Mouse (Mus musculus): ENCODE data around the gene Abat. TPM values are rescaled to one million over a fixed set of nuclear protein-coding genes. Genes with fewer than 3 reads are reported as not detected.

Abat gene
- polyA plus RNA-seq, 1 experiment = 5.1 TPM

GRCm38 (mm10) chr16:8564836-8565235, 51.6 kb downstream of the Abat start:
- no peaks in the 10 kb centered on the region for H3K36me3 ChIP-seq (ENCODE audit: control insufficient read depth, insufficient read depth, low read length)
- WGBS = 77% methylated on average over 2 of the region's 2 CpGs
- H3K4me3 ChIP-seq (ENCODE audit: extremely low read depth, insufficient read depth, insufficient read length) = no peak overlapping the region
- H3K27me3 ChIP-seq (ENCODE audit: control insufficient read depth, insufficient read depth, low read length) = no peaks in the 10 kb centered on the region
- no peak for TF ChIP-seq POLR2A (IDR thresholded peaks at IDR 0.05; ENCODE audit: low read depth, low read length)
- TF ChIP-seq CTCF (IDR thresholded peaks at IDR 0.05; ENCODE audit: extremely low read depth, insufficient read depth, insufficient read length, insufficient replicate concordance) = no peak
- H3K27ac ChIP-seq (ENCODE audit: insufficient read depth, low read length) = no peak overlapping the region
- H3K4me1 ChIP-seq (ENCODE audit: control insufficient read depth, insufficient read depth, insufficient read length) = no peaks in the 10 kb centered on the region
- no peak for DNase-seq (ENCODE audit: low read depth in 1 of 2, low spot score in 2 of 2)

- WGBS = 88% methylated on average over 2 of the region's 2 CpGs
- no peak overlapping the region for H3K4me3 ChIP-seq (ENCODE audit: extremely low read depth, insufficient read depth, insufficient read length)
- no peak for DNase-seq (ENCODE audit: low read depth in 1 of 2, low spot score in 2 of 2)
- no peaks in the 10 kb centered on the region for H3K27me3 ChIP-seq (ENCODE audit: control insufficient read depth, insufficient read depth, low read length)
- H3K36me3 ChIP-seq (ENCODE audit: control insufficient read depth, insufficient read depth, low read length) = no peaks in the 10 kb centered on the region
- no peak for TF ChIP-seq POLR2A (IDR thresholded peaks at IDR 0.05; ENCODE audit: low read depth, low read length)
- TF ChIP-seq CTCF (IDR thresholded peaks at IDR 0.05; ENCODE audit: extremely low read depth, insufficient read depth, insufficient read length, insufficient replicate concordance) = no peak
- no peaks in the 10 kb centered on the region for H3K4me1 ChIP-seq (ENCODE audit: control insufficient read depth, insufficient read depth, insufficient read length)
- no peak overlapping the region for H3K27ac ChIP-seq (ENCODE audit: insufficient read depth, low read length)
Measured at GRCm38 (mm10) chr16:8565539-8565938, 52.3 kb downstream of the Abat start.

- Histone ChIP-seq H3K4me3 (ENCODE audit: extremely low read depth, insufficient read depth, insufficient read length) (no peak overlapping the region), H3K4me1 (ENCODE audit: control insufficient read depth, insufficient read depth, insufficient read length) (no peaks in the 10 kb centered on the region), H3K36me3 (ENCODE audit: control insufficient read depth, insufficient read depth, low read length) (no peaks in the 10 kb centered on the region), H3K27ac (ENCODE audit: insufficient read depth, low read length) (no peak overlapping the region), H3K27me3 (ENCODE audit: control insufficient read depth, insufficient read depth, low read length) (no peaks in the 10 kb centered on the region)
- WGBS = 47% methylated on average over 3 of the region's 3 CpGs
- DNase-seq (ENCODE audit: low read depth in 1 of 2, low spot score in 2 of 2) = no peak
- TF ChIP-seq POLR2A (IDR thresholded peaks at IDR 0.05; ENCODE audit: low read depth, low read length) (no peak), CTCF (IDR thresholded peaks at IDR 0.05; ENCODE audit: extremely low read depth, insufficient read depth, insufficient read length, insufficient replicate concordance) (no peak)
Measured at GRCm38 (mm10) chr16:8566115-8566711, 53.0 kb downstream of the Abat start.

- 92% methylated on average over 7 of the region's 7 CpGs for WGBS
- H3K36me3 ChIP-seq (ENCODE audit: control insufficient read depth, insufficient read depth, low read length) = no peaks in the 10 kb centered on the region
- H3K27ac ChIP-seq (ENCODE audit: insufficient read depth, low read length) = no peak overlapping the region
- TF ChIP-seq CTCF (IDR thresholded peaks at IDR 0.05; ENCODE audit: extremely low read depth, insufficient read depth, insufficient read length, insufficient replicate concordance) (no peak), POLR2A (IDR thresholded peaks at IDR 0.05; ENCODE audit: low read depth, low read length) (no peak)
- no peaks in the 10 kb centered on the region for H3K27me3 ChIP-seq (ENCODE audit: control insufficient read depth, insufficient read depth, low read length)
- H3K4me3 ChIP-seq (ENCODE audit: extremely low read depth, insufficient read depth, insufficient read length) = no peak overlapping the region
- no peak for DNase-seq (ENCODE audit: low read depth in 1 of 2, low spot score in 2 of 2)
- no peaks in the 10 kb centered on the region for H3K4me1 ChIP-seq (ENCODE audit: control insufficient read depth, insufficient read depth, insufficient read length)
Measured at GRCm38 (mm10) chr16:8568881-8569280, 55.7 kb downstream of the Abat start.

GRCm38 (mm10) chr16:8570336-8570735, 57.1 kb downstream of the Abat start:
- no peaks in the 10 kb centered on the region for H3K27me3 ChIP-seq (ENCODE audit: control insufficient read depth, insufficient read depth, low read length)
- no peak for DNase-seq (ENCODE audit: low read depth in 1 of 2, low spot score in 2 of 2)
- H3K4me1 ChIP-seq (ENCODE audit: control insufficient read depth, insufficient read depth, insufficient read length) = no peaks in the 10 kb centered on the region
- H3K36me3 ChIP-seq (ENCODE audit: control insufficient read depth, insufficient read depth, low read length) = no peaks in the 10 kb centered on the region
- no peak overlapping the region for H3K4me3 ChIP-seq (ENCODE audit: extremely low read depth, insufficient read depth, insufficient read length)
- TF ChIP-seq POLR2A (IDR thresholded peaks at IDR 0.05; ENCODE audit: low read depth, low read length) = no peak
- no peak for TF ChIP-seq CTCF (IDR thresholded peaks at IDR 0.05; ENCODE audit: extremely low read depth, insufficient read depth, insufficient read length, insufficient replicate concordance)
- WGBS = 92% methylated on average over 12 of the region's 12 CpGs
- no peak overlapping the region for H3K27ac ChIP-seq (ENCODE audit: insufficient read depth, low read length)

GRCm38 (mm10) chr16:8570901-8571615, 57.8 kb downstream of the Abat start:
- H3K27ac ChIP-seq (ENCODE audit: insufficient read depth, low read length) = no peak overlapping the region
- no peak for DNase-seq (ENCODE audit: low read depth in 1 of 2, low spot score in 2 of 2)
- no peaks in the 10 kb centered on the region for H3K4me1 ChIP-seq (ENCODE audit: control insufficient read depth, insufficient read depth, insufficient read length)
- no peaks in the 10 kb centered on the region for H3K27me3 ChIP-seq (ENCODE audit: control insufficient read depth, insufficient read depth, low read length)
- H3K36me3 ChIP-seq (ENCODE audit: control insufficient read depth, insufficient read depth, low read length) = no peaks in the 10 kb centered on the region
- TF ChIP-seq POLR2A (IDR thresholded peaks at IDR 0.05; ENCODE audit: low read depth, low read length) (no peak), CTCF (IDR thresholded peaks at IDR 0.05; ENCODE audit: extremely low read depth, insufficient read depth, insufficient read length, insufficient replicate concordance) (no peak)
- 87% methylated on average over 11 of the region's 11 CpGs for WGBS
- H3K4me3 ChIP-seq (ENCODE audit: extremely low read depth, insufficient read depth, insufficient read length) = no peak overlapping the region

GRCm38 (mm10) chr16:8573041-8573440, 59.8 kb downstream of the Abat start:
- WGBS = 88% methylated on average over 4 of the region's 4 CpGs

More at GRCm38 (mm10) chr16:8573041-8573440, 59.8 kb downstream of the Abat start:
- Histone ChIP-seq H3K36me3 (ENCODE audit: control insufficient read depth, insufficient read depth, low read length) (no peaks in the 10 kb centered on the region), H3K4me3 (ENCODE audit: extremely low read depth, insufficient read depth, insufficient read length) (no peak overlapping the region), H3K27ac (ENCODE audit: insufficient read depth, low read length) (no peak overlapping the region), H3K27me3 (ENCODE audit: control insufficient read depth, insufficient read depth, low read length) (no peaks in the 10 kb centered on the region), H3K4me1 (ENCODE audit: control insufficient read depth, insufficient read depth, insufficient read length) (no peaks in the 10 kb centered on the region)
- TF ChIP-seq CTCF (IDR thresholded peaks at IDR 0.05; ENCODE audit: extremely low read depth, insufficient read depth, insufficient read length, insufficient replicate concordance) = no peak
- no peak for TF ChIP-seq POLR2A (IDR thresholded peaks at IDR 0.05; ENCODE audit: low read depth, low read length)
- no peak for DNase-seq (ENCODE audit: low read depth in 1 of 2, low spot score in 2 of 2)

Data from spleen, adult 2 months (tissue).